Mouse (Mus musculus): ENCODE measurements around the gene Fam102b.

Gene Fam102b

DNA sequence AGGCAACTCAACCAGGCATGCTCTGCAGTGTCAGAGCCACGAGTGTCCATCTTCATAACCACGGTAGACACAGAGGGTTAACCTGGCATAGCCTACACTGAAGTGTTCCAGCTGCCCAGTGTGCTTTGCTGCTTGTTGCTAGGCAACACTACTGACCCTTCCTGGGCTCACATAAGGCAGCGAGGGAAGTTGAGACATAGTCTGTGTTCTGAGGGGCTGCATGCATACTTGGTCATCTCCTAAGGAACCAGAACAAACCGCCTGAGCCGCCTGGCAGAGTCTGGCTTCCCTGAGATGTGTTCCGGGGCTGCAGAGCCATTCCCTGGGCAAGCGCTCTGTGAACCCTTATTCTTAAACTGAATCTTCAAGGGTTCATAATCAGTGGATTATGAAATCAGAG lies 66.2 kb downstream of the Fam102b start:
- no peak for DNase-seq (ENCODE audit: low read depth)

DNA sequence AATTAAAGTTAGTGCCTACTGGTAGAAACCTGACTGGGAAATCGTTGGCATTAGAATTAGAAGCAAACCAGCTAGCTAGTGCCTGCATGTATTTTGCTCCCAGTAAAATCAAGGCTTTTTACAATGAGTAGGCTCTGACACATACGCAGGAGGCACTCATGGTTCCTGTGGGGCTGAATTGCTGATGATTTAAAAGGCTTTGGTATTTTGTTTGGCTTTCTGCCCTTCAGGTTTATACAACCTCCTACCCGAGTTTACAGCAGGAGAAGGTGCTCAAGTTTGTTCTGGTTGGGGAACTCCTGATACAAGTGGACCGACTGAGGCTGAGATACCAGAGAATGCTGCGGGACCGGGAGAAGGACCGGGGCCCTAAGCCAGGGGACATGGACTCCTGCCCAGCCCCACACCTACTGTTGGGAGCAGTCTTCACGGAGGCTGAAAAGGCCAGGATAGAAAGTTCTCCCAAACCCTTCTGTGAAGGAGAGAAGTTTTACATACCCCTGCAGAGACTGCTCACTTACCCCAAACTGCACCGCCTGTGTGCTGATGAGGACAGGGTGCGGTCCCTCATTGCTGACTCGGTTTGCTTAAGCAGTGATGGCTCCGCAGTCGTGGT lies 67.6 kb downstream of the Fam102b start:
- DNase-seq (ENCODE audit: low read depth): no peak

DNA sequence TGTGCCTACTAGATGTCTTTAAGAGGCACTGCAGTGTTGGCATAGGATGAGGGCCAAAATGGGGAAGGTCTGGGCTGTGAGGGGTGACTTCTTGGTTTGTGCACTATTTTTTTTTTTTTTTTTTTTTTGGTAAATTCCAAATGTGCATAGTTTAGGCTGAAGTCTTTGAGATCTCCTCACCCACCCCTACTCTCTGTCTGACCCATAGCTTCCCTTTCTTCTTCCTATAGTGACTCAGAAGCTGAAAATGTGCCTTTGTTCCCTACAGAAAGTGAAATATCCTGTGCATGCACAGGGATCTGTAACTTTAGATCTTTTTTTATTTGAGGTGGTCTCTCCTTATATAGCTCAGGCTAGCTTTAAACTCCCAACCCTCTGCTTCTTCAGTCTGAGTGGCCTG lies 69.4 kb downstream of the Fam102b start:
- DNase-seq (ENCODE audit: low read depth): no peak

DNA sequence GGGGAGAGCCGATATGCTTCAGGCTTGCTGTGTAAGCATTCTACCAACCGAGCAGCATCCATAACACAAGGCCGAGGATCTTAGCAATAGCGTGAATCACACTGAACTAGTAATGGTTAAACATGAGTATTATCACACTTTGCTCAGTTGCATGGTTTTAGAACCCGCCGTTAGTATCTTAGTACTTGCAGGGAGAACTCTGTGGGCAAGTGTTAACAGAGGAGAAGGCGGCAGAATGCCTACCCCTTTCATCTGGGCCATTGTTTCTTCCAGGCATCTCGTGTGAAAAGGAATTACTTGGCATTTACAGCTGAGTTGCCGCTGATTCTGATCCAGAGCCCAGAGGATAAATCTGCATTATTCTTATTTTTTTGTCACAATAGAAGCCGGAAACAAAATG lies 86.4 kb downstream of the Fam102b start:
- no peak for DNase-seq (ENCODE audit: low read depth)

DNA sequence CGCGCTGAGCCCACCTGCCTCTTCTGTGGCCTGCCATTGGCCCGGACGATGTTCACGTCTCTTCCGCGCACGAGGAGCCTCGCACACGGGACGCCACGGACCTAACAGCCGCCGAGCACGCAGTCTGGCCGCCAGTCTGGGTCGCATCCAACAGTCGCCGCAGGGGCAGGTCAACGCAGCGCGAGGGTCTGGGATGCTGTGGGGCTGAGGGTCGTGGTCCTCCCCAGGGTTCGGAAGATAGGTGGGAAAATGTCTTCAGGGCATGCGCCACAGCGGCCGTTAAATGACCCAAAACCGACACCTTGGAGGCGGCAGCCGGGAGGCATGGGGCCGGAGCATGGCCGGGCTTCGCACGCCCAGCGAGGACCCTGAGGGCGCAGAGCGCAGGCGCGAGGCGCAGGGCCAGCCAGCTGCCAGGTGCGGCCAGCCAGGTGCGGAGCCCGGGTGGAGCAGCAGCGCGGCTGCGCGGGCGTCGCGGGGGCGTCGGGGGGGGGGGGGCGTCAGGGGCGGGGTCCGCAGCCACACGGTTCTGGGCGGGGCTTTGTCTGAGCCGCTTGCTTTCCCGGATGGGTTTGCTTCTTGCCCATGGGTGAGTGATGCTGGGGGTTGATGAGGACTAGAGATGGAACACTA lies 87.3 kb downstream of the Fam102b start, which contains the start of gene Gm9857:
Gm9857 (minus strand) TSS at position 445 of the 633 bp plus-strand sequence.
- DNase-seq (ENCODE audit: low read depth): no peak

DNA sequence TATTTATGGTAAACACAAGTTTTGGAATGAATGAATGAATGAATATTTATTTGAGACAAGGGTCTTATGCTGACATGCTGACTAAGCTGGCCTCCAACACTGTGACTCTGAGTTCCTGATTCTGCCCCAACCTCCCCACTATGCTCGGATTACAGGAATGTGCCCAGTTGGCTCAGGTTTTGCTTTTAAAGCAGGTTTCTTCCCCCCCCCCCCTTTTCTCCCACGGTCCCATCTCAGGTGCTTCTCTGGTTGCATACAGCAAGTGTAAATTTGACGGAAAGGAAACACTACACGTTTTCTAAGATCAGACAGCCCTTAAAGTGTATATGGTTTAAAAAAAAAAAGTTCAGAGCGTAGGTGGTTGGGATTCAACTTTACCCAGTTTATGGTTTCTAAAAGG lies 87.8 kb downstream of the Fam102b start, which contains the start of gene Henmt1:
Henmt1 (plus strand) TSS at position 301 of the 400 bp plus-strand sequence.
- no peak for DNase-seq (ENCODE audit: low read depth)

DNA sequence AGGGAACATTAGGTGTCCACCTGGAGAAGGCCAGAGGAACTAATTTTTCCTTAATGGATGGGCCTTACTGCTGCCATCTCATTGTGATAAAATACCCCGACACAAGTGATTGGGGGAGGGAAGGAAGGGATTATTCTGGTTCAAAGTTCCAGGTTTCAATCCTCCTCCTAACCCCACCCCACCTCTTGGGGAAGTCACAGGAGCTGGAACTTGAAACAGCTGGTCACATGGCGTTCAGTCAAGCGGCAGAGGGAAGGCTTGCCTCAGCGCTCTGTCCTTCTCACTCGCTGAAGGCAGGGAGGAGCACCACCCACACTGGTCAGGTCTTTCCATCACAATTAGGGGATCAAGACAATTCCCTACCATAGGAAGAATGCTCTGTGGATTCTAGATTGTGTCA lies 88.7 kb downstream of the Fam102b start:
- no peak for DNase-seq (ENCODE audit: low read depth)

DNA sequence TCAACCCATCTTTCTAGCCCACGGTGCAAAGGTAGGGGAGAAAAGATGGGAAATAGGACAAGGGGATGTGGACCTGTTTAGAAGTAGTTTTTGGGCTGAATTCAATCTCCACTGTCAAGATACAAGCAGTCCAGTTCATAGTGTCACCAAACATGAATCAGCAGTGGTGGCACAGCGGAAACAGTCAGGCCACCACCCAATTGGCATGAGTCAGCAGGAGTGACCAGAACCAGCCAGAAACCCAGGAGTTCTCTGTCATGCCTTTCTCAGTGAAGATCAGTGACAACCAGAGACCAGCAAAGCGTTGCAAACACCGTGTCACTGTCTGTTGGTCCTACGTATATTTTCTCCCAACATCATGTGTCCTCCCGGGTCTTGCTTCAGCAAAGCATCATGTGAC lies 93.8 kb downstream of the Fam102b start:
- no peak for DNase-seq (ENCODE audit: low read depth)

DNA sequence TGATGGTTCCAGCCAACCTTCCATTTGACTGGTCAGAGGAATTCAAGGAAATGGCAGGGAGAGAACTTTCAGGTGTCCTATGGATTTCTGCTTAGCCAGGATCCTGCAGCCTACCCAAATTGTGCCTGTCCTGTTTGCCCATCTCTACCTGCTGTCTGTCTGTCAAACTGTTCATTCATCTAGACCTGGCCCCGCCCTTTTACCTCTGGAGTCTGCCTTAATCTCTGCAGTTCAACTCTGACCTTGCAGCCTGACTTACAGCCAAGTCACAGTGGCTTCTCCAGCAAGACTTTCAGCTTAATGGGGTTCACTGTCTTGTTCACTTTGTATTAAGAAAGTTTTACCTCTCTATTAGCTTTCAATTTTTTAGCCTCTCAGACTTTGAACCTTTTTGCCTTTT lies 101.1 kb downstream of the Fam102b start:
- DNase-seq (ENCODE audit: low read depth): no peak

DNA sequence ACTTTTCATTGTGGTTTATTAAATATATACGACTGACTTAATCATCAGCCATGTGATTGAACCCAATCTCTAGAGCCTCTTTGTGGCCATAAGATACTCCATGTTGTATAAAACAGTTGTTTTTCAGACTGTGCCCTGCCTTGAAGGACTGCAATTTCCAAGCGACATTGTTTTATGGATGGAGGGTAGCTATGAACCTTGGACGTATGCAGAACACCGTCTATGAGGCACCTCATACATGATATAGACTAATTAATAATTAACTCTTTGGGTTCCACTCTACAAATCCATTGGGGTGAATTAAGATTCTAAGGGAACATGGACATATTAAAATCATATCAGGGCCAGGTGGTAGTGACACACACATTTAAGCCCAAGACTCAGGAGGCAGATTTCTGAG lies 101.7 kb downstream of the Fam102b start:
- DNase-seq (ENCODE audit: low read depth): no peak

DNA sequence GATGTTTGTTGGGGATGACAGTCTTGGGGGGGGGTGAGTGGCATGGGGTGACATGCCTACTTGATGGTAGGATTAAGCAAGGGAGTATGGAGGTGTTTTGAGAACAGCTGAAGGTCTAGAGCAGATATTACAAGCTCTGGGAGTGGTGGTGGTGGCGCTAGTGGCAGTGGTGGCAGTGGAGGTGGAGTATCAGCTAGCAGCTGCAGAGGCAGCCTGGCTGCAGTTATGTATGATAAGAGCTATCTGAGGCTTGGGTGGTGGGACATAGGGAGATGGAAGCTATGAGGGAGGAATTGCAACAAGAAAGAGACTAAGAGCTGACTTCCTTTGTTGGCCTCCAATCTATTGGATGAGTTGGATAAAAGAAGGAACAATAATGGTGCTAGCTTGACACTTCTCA lies 105.6 kb downstream of the Fam102b start:
- DNase-seq (ENCODE audit: low read depth): peak; percentile 34
